Mouse (Mus musculus) hindbrain, embryonic 15.5 days (tissue): Measurements from ENCODE around the gene Rfpl4. TPM values are rescaled to one million over a fixed set of nuclear protein-coding genes. Genes with fewer than 3 reads are reported as not detected.
"Not testable (repeated sequence)": the region's sequence is repeated elsewhere in the genome, so short reads cannot be mapped to it uniquely, and the experiment has no call there.

Experiments used
- ATAC-seq: fragments of 200-750 bp; cut with Nextera tagmentation; 2 replicates; pipeline ENCODE4 v1.8.0; 2017; ENCODE audit warnings: low read depth, moderate number of reproducible peaks, moderate TSS enrichment; ENCODE audit not compliant: low FRiP score
- H3K27ac ChIP-seq: fragments of 300-500 bp; sonication (generic); replicated peaks from 2 replicates; pipeline ENCODE4 v1.5.1; 2015; ENCODE audit warnings: mild to moderate bottlenecking, inconsistent platforms
- H3K27me3 ChIP-seq: fragments of 300-500 bp; sonication (generic); 2 replicates; pipeline ENCODE4 v1.6.1; 2015; ENCODE audit warnings: control low read depth, inconsistent platforms
- H3K36me3 ChIP-seq: fragments of 300-500 bp; sonication (generic); 2 replicates; pipeline ENCODE4 v1.6.1; 2015; ENCODE audit warnings: control low read depth, inconsistent platforms
- H3K4me1 ChIP-seq: fragments of 300-500 bp; sonication (generic); replicated peaks from 2 replicates; pipeline ENCODE4 v1.6.1; 2015; ENCODE audit warnings: control low read depth, inconsistent platforms
- H3K4me2 ChIP-seq: fragments of 300-500 bp; sonication (generic); 2 replicates; pipeline ENCODE4 v1.6.1; 2015; ENCODE audit warnings: moderate library complexity, mild to moderate bottlenecking, inconsistent platforms
- H3K4me3 ChIP-seq: fragments of 300-500 bp; sonication (generic); 2 replicates; pipeline ENCODE4 v1.5.1; 2015; ENCODE audit warnings: mild to moderate bottlenecking, inconsistent platforms
- H3K9ac ChIP-seq: fragments of 300-500 bp; sonication (generic); 2 replicates; pipeline ENCODE4 v1.6.1; 2015; ENCODE audit warnings: inconsistent platforms
- H3K9me3 ChIP-seq: fragments of 300-500 bp; sonication (generic); 2 replicates; pipeline ENCODE4 v1.6.1; 2016; ENCODE audit warnings: control low read depth, inconsistent platforms
- WGBS: fragments of 180-500 bp; shearing (Covaris S2); methylation state at CpG from one replicate; pipeline ENCODE4 v1.1.7; 2015; 5-methylcytosine and 5-hydroxymethylcytosine counted together
- polyA plus RNA-seq: library from polyadenylated mRNA; unstranded; fragments of >200 nt; fragmentation: Nextera tagmentation; extraction: Ambion mirVana; gene quantifications from 2 replicates; pipeline ENCODE4 v1.2.1, GENCODE M21; 2015

The Rfpl4 gene
- polyA plus RNA-seq, 1 experiment from 2014 or later = not detected

- peak overlapping the region; percentile 100 for H3K4me3 ChIP-seq
- H3K36me3 ChIP-seq = peaks cover 38% of the 10 kb centered on the region
- peak; percentile 33; the same call in 1 of the 2 replicates for ATAC-seq
- H3K9ac ChIP-seq = 0 out of 2 replicates have a peak overlapping the region, but pooled peaks have one; percentile 100
- 50% methylated on average over 9 of the region's 13 CpGs for WGBS
- H3K27ac ChIP-seq = peak overlapping the region; percentile 93
- peak overlapping the region; percentile 86 for H3K4me2 ChIP-seq
- not testable (repeated sequence) for H3K9me3 ChIP-seq, H3K27me3 ChIP-seq
- peaks cover 31% of the 10 kb centered on the region for H3K4me1 ChIP-seq
Observed at GRCm38 (mm10) chr7:5079365-5080009, 37.3 kb downstream of the Rfpl4 start.

GRCm38 (mm10) chr7:5076931-5077330, 39.8 kb downstream of the Rfpl4 start:
- H3K27ac ChIP-seq = no peak overlapping the region
- WGBS = 93% methylated on average over 2 of the region's 2 CpGs
- no peaks in the 10 kb centered on the region for H3K27me3 ChIP-seq
- ATAC-seq = no peak
- H3K9me3 ChIP-seq = no peaks in the 10 kb centered on the region
- H3K4me2 ChIP-seq = no peak overlapping the region
- no peak overlapping the region for H3K9ac ChIP-seq
- peaks cover 63% of the 10 kb centered on the region for H3K36me3 ChIP-seq
- H3K4me1 ChIP-seq = peaks cover 14% of the 10 kb centered on the region
- no peak overlapping the region for H3K4me3 ChIP-seq

GRCm38 (mm10) chr7:5074984-5075383, 41.8 kb downstream of the Rfpl4 start:
- Histone ChIP-seq H3K27ac (no peak overlapping the region), H3K9me3 (no peaks in the 10 kb centered on the region), H3K4me3 (no peak overlapping the region), H3K4me1 (no peaks in the 10 kb centered on the region), H3K36me3 (peaks cover 80% of the 10 kb centered on the region), H3K4me2 (no peak overlapping the region), H3K9ac (no peak overlapping the region), H3K27me3 (no peaks in the 10 kb centered on the region)
- no peak for ATAC-seq
- WGBS = 95% methylated on average over 5 of the region's 5 CpGs

GRCm38 (mm10) chr7:5073586-5073985, 43.2 kb downstream of the Rfpl4 start:
- no peaks in the 10 kb centered on the region for H3K4me1 ChIP-seq
- H3K36me3 ChIP-seq = peaks cover 88% of the 10 kb centered on the region
- no peak overlapping the region for H3K4me2 ChIP-seq
- H3K27me3 ChIP-seq = no peaks in the 10 kb centered on the region
- no peak overlapping the region for H3K27ac ChIP-seq
- no peak overlapping the region for H3K4me3 ChIP-seq
- 78% methylated on average over 1 of the region's 1 CpGs for WGBS
- no peak overlapping the region for H3K9ac ChIP-seq
- H3K9me3 ChIP-seq = no peaks in the 10 kb centered on the region
- no peak for ATAC-seq

DNA sequence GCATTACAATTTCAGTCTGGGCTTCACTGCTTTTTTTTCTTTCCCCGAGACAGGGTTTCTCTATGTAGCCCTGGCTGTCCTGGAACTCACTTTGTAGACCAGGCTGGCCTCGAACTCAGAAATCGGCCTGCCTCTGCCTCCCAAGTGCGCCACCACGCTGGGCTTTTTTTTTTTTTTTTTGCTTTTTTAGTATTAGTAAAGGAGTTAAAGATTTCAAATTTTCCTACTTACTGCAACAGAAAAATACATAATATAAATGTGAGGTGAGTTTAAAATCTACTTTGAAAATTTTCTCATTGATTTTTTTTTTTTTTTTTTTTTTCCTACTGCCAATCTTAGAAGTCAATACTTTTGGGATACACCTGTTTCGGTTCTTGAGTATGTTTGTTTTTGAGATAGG, 51.9 kb downstream of the Rfpl4 start:
- no peaks in the 10 kb centered on the region for H3K27me3 ChIP-seq
- H3K9me3 ChIP-seq = no peaks in the 10 kb centered on the region
- H3K4me1 ChIP-seq = peaks cover 46% of the 10 kb centered on the region
- 98% methylated on average over 6 of the region's 6 CpGs for WGBS
- H3K4me2 ChIP-seq = no peak overlapping the region
- ATAC-seq = no peak
- no peak overlapping the region for H3K9ac ChIP-seq
- peaks cover 31% of the 10 kb centered on the region for H3K36me3 ChIP-seq
- no peak overlapping the region for H3K27ac ChIP-seq
- no peak overlapping the region for H3K4me3 ChIP-seq

DNA sequence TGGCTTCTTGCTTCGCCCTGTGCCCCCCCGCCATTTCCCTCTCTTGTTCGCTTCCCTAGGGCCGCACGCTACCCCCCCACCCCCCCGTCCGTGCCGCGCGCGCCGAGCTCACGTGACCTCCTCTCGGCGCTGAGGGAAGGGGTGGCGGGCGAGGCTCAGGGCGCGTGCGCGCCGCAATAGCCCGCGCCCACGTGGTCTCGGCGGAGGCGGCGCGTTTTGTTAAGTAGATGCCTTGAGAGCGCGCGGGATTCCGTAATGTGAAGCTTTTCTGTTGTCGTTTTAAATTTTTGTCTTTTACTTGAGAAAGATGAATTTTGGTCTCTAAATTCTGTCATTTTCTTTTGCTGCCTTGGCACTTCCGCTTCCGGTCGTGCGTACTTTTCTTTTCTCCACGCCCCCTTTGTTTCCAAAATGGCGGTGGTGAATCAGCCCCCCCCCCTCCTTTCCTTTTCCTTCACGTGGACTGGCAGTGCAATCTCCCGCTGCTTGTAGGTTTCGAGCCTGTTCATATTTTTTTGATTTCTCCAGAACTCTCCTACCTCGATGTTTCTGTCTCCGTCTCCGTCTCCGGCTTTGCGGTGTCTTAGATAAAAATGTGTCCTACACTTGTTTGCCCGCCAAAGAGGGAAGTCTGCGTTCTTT, 54.3 kb downstream of the Rfpl4 start:
- 1% methylated on average over 49 of the region's 51 CpGs for WGBS
- Histone ChIP-seq H3K9me3 (no peaks in the 10 kb centered on the region), H3K4me1 (peaks cover 70% of the 10 kb centered on the region), H3K36me3 (peaks cover 8% of the 10 kb centered on the region; the same call in 1 of the 2 replicates), H3K4me3 (peak overlapping the region; percentile 75), H3K27ac (peak overlapping the region; percentile 96), H3K9ac (peak overlapping the region; percentile 66), H3K27me3 (peaks cover 4% of the 10 kb centered on the region; the same call in 1 of the 2 replicates), H3K4me2 (peak overlapping the region; percentile 84)
- peak; percentile 52 for ATAC-seq

- Histone ChIP-seq H3K4me2 (peak within 1 kb of the TSS; percentile 84), H3K27me3 (peaks cover 4% of the 10 kb centered on the region; the same call in 1 of the 2 replicates), H3K4me3 (peak within 1 kb of the TSS; percentile 75), H3K27ac (peak within 1 kb of the TSS; percentile 96), H3K4me1 (peaks cover 76% of the 10 kb centered on the region), H3K36me3 (0 out of 2 replicates have a peak, but pooled peaks cover 5% of the 10 kb centered on the region), H3K9me3 (no peaks in the 10 kb centered on the region), H3K9ac (peak within 1 kb of the TSS; percentile 72)
- peak; percentile 75 for ATAC-seq
- under 1% methylated on average over 64 of the region's 65 CpGs for WGBS
Observed at GRCm38 (mm10) chr7:5061774-5062359, 54.9 kb downstream of the Rfpl4 start, which contains the start of gene U2af2. U2af2 (plus strand) TSS chr7:5062143.

DNA sequence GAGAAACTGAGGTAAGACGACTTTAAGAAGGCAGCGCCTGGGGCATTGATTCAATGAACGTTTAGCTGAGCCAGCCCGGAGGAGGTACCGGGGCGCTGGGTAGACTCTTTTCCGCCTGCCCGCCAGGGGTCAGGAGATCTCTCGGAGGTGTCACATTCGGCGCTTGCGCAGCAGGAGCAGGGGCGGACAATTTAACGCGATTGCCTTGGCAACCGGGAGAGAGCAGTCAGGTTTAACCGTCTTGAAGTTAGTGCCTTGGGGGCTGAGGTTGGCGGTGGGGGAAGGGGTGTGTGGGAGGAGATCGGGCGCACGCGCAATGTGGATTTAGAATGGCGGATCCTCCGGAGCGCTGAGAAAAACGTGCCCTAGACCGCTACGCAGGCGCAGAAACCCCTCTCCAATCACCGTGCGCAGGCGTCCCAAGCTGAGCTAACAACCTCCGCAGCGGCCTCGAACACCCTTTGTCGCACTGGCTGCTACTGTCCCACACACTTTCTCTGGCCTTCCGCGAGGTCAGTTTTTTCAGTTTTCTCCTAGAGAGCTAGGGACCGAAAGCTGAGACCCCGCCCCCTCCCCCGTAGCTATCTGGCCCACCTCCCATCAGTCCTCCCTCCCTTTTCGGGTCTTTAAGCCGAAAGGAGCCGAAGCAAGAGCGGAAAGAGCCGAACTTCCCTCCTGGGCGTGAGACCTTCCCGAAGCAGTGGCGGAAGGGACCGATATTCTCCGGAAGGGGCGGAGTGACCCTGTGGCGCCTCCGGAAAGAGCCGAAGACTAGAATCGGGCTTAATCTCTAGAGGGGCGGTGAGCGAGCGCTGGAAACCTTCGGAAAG, 55.6 kb downstream of the Rfpl4 start:
- peak; percentile 87 for ATAC-seq
- Histone ChIP-seq H3K4me3 (peak overlapping the region; percentile 75), H3K9me3 (no peaks in the 10 kb centered on the region), H3K36me3 (0 out of 2 replicates have a peak, but pooled peaks cover 5% of the 10 kb centered on the region), H3K4me1 (peaks cover 71% of the 10 kb centered on the region), H3K4me2 (peak overlapping the region; percentile 84), H3K27ac (peak overlapping the region; percentile 96), H3K9ac (peak overlapping the region; percentile 72), H3K27me3 (peaks cover 5% of the 10 kb centered on the region; the same call in 1 of the 2 replicates)
- under 1% methylated on average over 60 of the region's 60 CpGs for WGBS

GRCm38 (mm10) chr7:5060239-5060731, 56.5 kb downstream of the Rfpl4 start:
- H3K27me3 ChIP-seq = peaks cover 13% of the 10 kb centered on the region
- no peak for ATAC-seq
- peaks cover 71% of the 10 kb centered on the region for H3K4me1 ChIP-seq
- H3K9me3 ChIP-seq = no peaks in the 10 kb centered on the region
- peak overlapping the region; percentile 84 for H3K4me2 ChIP-seq
- peak overlapping the region; percentile 96 for H3K27ac ChIP-seq
- no peaks in the 10 kb centered on the region for H3K36me3 ChIP-seq
- WGBS = 2% methylated on average over 27 of the region's 27 CpGs
- H3K9ac ChIP-seq = peak overlapping the region; percentile 72
- H3K4me3 ChIP-seq = peak overlapping the region; percentile 75
